Mouse (Mus musculus) hindbrain, embryonic 16.5 days (tissue): ENCODE measurements around the gene Ywhae. TPM values are rescaled to one million over a fixed set of nuclear protein-coding genes. Genes with fewer than 3 reads are reported as not detected.

Experiments used
- ATAC-seq: fragments of 200-750 bp; cut with Nextera tagmentation; 2 replicates; pipeline ENCODE4 v1.8.0; 2017; ENCODE audit warnings: moderate TSS enrichment, moderate library complexity
- H3K27ac ChIP-seq: fragments of 300-500 bp; sonication (generic); 2 replicates; pipeline ENCODE4 v1.5.1; 2014; ENCODE audit warnings: low read depth, mild to moderate bottlenecking, control low read depth, low read length, moderate library complexity
- H3K27me3 ChIP-seq: fragments of 300-500 bp; sonication (generic); replicated peaks from 2 replicates; pipeline ENCODE4 v1.6.1; 2014; ENCODE audit warnings: low read length; ENCODE audit not compliant: control insufficient read depth, insufficient read depth
- H3K36me3 ChIP-seq: fragments of 300-500 bp; sonication (generic); 2 replicates; pipeline ENCODE4 v1.6.1; 2014; ENCODE audit warnings: mild to moderate bottlenecking, low read length, moderate library complexity, mixed read lengths; ENCODE audit not compliant: control insufficient read depth, insufficient read depth
- H3K4me1 ChIP-seq: fragments of 300-500 bp; sonication (generic); 2 replicates; pipeline ENCODE4 v1.6.1; 2014; ENCODE audit warnings: low read depth, low read length; ENCODE audit not compliant: control insufficient read depth, insufficient read depth
- H3K4me2 ChIP-seq: fragments of 300-500 bp; sonication (generic); 2 replicates; pipeline ENCODE4 v1.6.1; 2014; ENCODE audit warnings: mild to moderate bottlenecking, low read length, control low read depth, moderate library complexity
- H3K4me3 ChIP-seq: fragments of 300-500 bp; sonication (generic); 2 replicates; pipeline ENCODE4 v1.5.1; 2014; ENCODE audit warnings: mild to moderate bottlenecking, low read length, control low read depth, moderate library complexity
- H3K9ac ChIP-seq: fragments of 300-500 bp; sonication (generic); 2 replicates; pipeline ENCODE4 v1.6.1; 2014; ENCODE audit warnings: low read depth, mild to moderate bottlenecking, control low read depth, low read length, moderate library complexity
- H3K9me3 ChIP-seq: fragments of 300-500 bp; sonication (generic); 2 replicates; pipeline ENCODE4 v1.6.1; 2014; ENCODE audit warnings: mild to moderate bottlenecking, low read length, moderate library complexity; ENCODE audit not compliant: control insufficient read depth
- WGBS: fragments of 180-500 bp; shearing (Covaris S2); extraction: QIAGEN DNeasy Blood & Tissue Kit; methylation state at CpG from one replicate; pipeline ENCODE4 v1.1.7; 2014; 5-methylcytosine and 5-hydroxymethylcytosine counted together
- polyA plus RNA-seq: library from polyadenylated mRNA; unstranded; fragments of >200 nt; fragmentation: Nextera tagmentation; extraction: Ambion mirVana; gene quantifications from 2 replicates; pipeline ENCODE4 v1.2.1, GENCODE M21; 2015

Ywhae gene
- polyA plus RNA-seq, 1 experiment from 2014 or later: 1,437 TPM

DNA sequence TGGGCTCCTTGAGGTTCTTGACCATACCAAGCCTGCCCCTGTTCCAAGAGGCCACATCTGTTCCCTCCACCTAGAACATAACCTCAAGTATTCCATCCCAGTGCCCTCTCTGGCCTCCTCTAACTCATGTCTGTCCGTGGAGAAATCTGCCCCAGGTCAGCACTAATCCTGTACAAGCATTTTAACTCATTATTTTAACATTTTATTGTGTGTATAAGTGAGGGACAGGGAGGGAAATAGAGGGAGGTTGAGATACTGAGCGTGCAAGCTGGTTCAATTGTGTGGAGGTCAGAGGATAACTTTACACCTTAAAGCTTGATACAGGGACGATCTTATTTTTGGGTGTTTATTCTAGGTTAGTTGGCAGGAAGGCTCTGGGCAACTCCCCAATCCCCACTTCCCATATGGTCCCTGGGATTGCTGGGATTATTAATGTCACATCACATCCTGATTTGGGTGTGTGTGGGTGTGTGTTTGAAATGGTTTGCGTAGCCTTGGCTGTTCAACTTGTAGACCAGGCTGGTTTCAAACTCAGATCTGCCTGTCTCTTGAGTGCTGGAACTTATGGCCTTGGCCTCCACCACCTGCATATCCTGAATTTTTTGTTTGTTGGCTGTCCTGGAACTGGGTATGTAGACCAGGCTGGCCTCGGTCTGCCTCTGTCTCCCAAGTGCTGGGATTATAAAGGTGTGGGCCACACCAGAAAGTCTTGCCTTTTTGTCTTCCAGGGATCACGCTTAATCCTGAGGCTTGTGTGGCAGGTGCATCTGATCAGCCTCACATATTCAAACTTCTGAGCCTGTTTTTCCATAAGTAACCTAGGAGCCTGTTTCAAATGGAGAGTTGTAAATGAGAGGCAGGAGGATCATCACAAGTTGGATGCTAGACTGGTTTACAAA is 35.7 kb downstream of the Ywhae start:
- Histone ChIP-seq H3K9ac (no peak overlapping the region), H3K4me1 (peaks cover 9% of the 10 kb centered on the region), H3K27ac (peak overlapping the region; percentile 56; the same call in 1 of the 2 replicates), H3K27me3 (no peaks in the 10 kb centered on the region), H3K36me3 (peaks cover 17% of the 10 kb centered on the region), H3K9me3 (no peaks in the 10 kb centered on the region), H3K4me3 (no peak overlapping the region), H3K4me2 (no peak overlapping the region; the same call in 1 of the 2 replicates)
- 63% methylated on average over 6 of the region's 6 CpGs for WGBS
- no peak for ATAC-seq

DNA sequence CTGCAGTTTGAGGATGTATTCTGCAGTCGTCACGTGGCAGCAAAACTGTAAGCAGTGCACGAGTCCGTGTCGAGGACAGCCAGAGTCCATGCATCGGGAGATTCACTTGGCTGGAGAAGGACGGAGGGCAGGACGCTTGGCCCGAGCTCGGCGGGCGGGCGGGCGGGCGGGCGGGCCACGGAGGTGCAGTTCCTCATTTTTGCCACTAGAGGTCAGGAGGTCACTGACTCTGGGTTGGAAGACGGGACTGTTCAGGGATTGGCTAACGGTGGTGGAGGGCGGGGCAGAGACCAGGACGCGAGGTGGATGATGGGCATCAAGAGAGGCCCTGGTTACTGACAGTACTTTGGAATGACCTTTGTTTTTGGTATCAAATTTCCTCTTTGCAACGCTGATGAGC is 36.5 kb downstream of the Ywhae start:
- H3K4me2 ChIP-seq: peak overlapping the region; percentile 55
- 1% methylated on average over 23 of the region's 23 CpGs for WGBS
- peak overlapping the region; percentile 56 for H3K27ac ChIP-seq
- peaks cover 9% of the 10 kb centered on the region for H3K4me1 ChIP-seq
- peaks cover 17% of the 10 kb centered on the region for H3K36me3 ChIP-seq
- peak; percentile 92 for ATAC-seq
- H3K4me3 ChIP-seq: peak overlapping the region; percentile 18; the same call in 1 of the 2 replicates
- H3K9ac ChIP-seq: peak overlapping the region; percentile 41
- no peaks in the 10 kb centered on the region for H3K27me3 ChIP-seq
- no peaks in the 10 kb centered on the region for H3K9me3 ChIP-seq

DNA sequence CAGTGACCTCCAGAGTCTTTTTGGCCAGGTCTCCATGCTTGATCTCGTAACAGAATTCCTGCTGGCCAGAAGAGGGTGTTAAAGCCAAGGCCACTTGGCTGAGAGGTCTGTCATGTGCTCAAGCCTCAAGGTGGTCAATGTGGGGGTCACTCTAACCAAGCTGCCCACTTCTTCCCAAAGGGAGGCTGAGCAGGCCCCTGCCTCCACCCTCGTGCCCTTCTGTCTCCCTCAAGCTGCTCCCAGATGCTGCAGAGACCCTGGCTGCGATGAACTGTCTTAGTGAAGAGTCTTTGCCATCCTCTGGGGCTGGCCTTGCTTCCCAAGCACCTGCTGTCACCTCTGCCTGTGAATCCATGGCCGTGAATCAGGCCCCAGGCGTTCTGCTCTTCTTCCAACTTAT is 39.9 kb downstream of the Ywhae start:
- Histone ChIP-seq H3K4me1 (peaks cover 9% of the 10 kb centered on the region), H3K27me3 (no peaks in the 10 kb centered on the region), H3K9ac (no peak overlapping the region), H3K9me3 (no peaks in the 10 kb centered on the region), H3K4me2 (no peak overlapping the region), H3K4me3 (no peak overlapping the region), H3K27ac (no peak overlapping the region), H3K36me3 (peaks cover 2% of the 10 kb centered on the region)
- ATAC-seq: no peak
- 75% methylated on average over 5 of the region's 5 CpGs for WGBS

GRCm38 (mm10) chr11:75775919-75776318 is 43.2 kb downstream of the Ywhae start:
- no peaks in the 10 kb centered on the region for H3K9me3 ChIP-seq
- no peaks in the 10 kb centered on the region for H3K4me1 ChIP-seq
- H3K4me3 ChIP-seq: no peak overlapping the region
- no peak for ATAC-seq
- no peak overlapping the region for H3K9ac ChIP-seq
- WGBS: 91% methylated on average over 1 of the region's 1 CpGs
- no peaks in the 10 kb centered on the region for H3K27me3 ChIP-seq
- H3K27ac ChIP-seq: no peak overlapping the region
- no peak overlapping the region for H3K4me2 ChIP-seq
- peaks cover 2% of the 10 kb centered on the region for H3K36me3 ChIP-seq

GRCm38 (mm10) chr11:75781919-75782318 is 49.2 kb downstream of the Ywhae start:
- 23% methylated on average over 6 of the region's 6 CpGs for WGBS
- ATAC-seq: peak; percentile 72
- H3K9ac ChIP-seq: no peak overlapping the region

DNA sequence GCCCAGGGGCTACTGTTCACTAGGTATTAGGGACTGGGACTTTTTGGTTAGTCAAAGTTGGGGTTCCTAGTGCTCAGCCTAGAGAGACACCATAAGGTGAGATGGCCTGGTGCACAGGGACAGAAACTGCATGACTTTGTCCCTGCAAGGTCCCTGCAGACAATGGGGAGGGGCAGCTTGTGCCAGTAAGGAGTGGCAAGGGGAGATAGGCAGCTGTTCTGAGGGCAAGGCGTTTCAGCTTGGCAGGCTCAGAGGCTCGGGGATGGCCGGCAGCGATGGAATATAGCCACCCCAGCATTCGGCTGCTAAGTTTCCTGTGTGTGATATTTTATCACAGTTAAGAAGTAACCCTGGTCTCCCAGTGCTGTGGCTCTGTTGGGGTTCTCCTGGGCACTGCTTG is 51.1 kb downstream of the Ywhae start:
- no peaks in the 10 kb centered on the region for H3K27me3 ChIP-seq
- H3K9ac ChIP-seq: no peak overlapping the region
- H3K4me2 ChIP-seq: no peak overlapping the region
- no peaks in the 10 kb centered on the region for H3K9me3 ChIP-seq
- no peak overlapping the region for H3K4me3 ChIP-seq
- no peaks in the 10 kb centered on the region for H3K36me3 ChIP-seq
- no peaks in the 10 kb centered on the region for H3K4me1 ChIP-seq
- ATAC-seq: no peak
- no peak overlapping the region for H3K27ac ChIP-seq
- WGBS: 83% methylated on average over 5 of the region's 5 CpGs

More at GRCm38 (mm10) chr11:75781919-75782318, 49.2 kb downstream of the Ywhae start:
- H3K4me1 ChIP-seq: no peaks in the 10 kb centered on the region
- H3K4me2 ChIP-seq: no peak overlapping the region
- no peaks in the 10 kb centered on the region for H3K9me3 ChIP-seq
- H3K4me3 ChIP-seq: no peak overlapping the region
- no peaks in the 10 kb centered on the region for H3K36me3 ChIP-seq
- no peaks in the 10 kb centered on the region for H3K27me3 ChIP-seq
- H3K27ac ChIP-seq: no peak overlapping the region

DNA sequence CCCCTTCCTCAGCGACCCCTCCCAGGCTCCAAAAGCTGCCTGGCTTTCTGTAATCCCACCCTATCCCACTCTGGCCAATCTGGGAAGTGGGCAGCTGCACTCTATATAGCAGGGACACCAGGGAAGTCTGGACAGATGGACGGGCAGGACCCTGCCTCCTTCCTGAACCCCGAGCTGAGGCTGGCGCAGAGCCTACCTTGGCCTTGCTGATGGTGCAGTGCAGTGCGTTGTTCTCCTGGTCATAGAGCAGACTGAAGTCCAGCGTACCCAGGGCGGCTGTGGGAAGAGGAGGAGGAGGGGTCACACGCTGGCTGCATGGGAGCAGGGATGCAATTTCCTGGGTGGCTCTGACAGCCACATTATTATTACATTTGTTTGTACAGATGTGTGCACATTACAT is 53.2 kb downstream of the Ywhae start:
- no peaks in the 10 kb centered on the region for H3K4me1 ChIP-seq
- 75% methylated on average over 8 of the region's 8 CpGs for WGBS
- no peak for ATAC-seq

GRCm38 (mm10) chr11:75792535-75792934 is 59.9 kb downstream of the Ywhae start:
- Histone ChIP-seq H3K9ac (no peak overlapping the region), H3K27ac (no peak overlapping the region), H3K4me3 (no peak overlapping the region), H3K9me3 (no peaks in the 10 kb centered on the region), H3K36me3 (no peaks in the 10 kb centered on the region), H3K27me3 (peaks cover 15% of the 10 kb centered on the region), H3K4me1 (peaks cover 7% of the 10 kb centered on the region; the same call in 1 of the 2 replicates), H3K4me2 (no peak overlapping the region)
- ATAC-seq: no peak
- WGBS: 79% methylated on average over 5 of the region's 5 CpGs

More for the DNA sequence above, 53.2 kb downstream of the Ywhae start:
- no peaks in the 10 kb centered on the region for H3K27me3 ChIP-seq
- H3K9ac ChIP-seq: no peak overlapping the region; the same call in 1 of the 2 replicates
- no peak overlapping the region for H3K27ac ChIP-seq
- H3K36me3 ChIP-seq: no peaks in the 10 kb centered on the region
- no peak overlapping the region for H3K4me2 ChIP-seq
- no peak overlapping the region for H3K4me3 ChIP-seq
- no peaks in the 10 kb centered on the region for H3K9me3 ChIP-seq

- Histone ChIP-seq H3K9ac (no peak overlapping the region), H3K36me3 (no peaks in the 10 kb centered on the region), H3K4me2 (no peak overlapping the region), H3K9me3 (no peaks in the 10 kb centered on the region), H3K4me3 (no peak overlapping the region), H3K4me1 (peaks cover 7% of the 10 kb centered on the region; the same call in 1 of the 2 replicates), H3K27ac (no peak overlapping the region), H3K27me3 (peaks cover 15% of the 10 kb centered on the region)
- no peak for ATAC-seq
- WGBS: 75% methylated on average over 5 of the region's 5 CpGs
Measured at GRCm38 (mm10) chr11:75793351-75793750, 60.7 kb downstream of the Ywhae start.
